Mouse (Mus musculus) megakaryocyte, embryonic 14.5 days (primary cell): ENCODE measurements at regions not wholly inside any gene's neighbourhood (a gene's known extent, or its start where the extent isn't known, plus 50 kb on each side); places are given as distances from the start of the nearest gene placed in this dataset.

Experiments used
- H3K27me3 ChIP-seq: replicated peaks from 2 replicates; pipeline ENCODE3; 2012; ENCODE audit warnings: inconsistent platforms
- H3K36me3 ChIP-seq: replicated peaks from 2 replicates; pipeline ENCODE3; 2012; ENCODE audit warnings: low read length, inconsistent platforms, mixed read lengths
- H3K4me1 ChIP-seq: 2 replicates; pipeline ENCODE4 v1.6.1; 2012; ENCODE audit warnings: inconsistent platforms
- H3K4me3 ChIP-seq: replicated peaks from 2 replicates; pipeline ENCODE3; 2012; ENCODE audit warnings: moderate library complexity, mild to moderate bottlenecking, inconsistent platforms
- H3K9me3 ChIP-seq: 2 replicates; pipeline ENCODE4 v1.6.1; 2012; ENCODE audit warnings: inconsistent platforms
- FLI1 ChIP-seq: IDR thresholded peaks from 2 replicates; pipeline ENCODE4 v1.6.1; 2012; ENCODE audit warnings: low read length, inconsistent platforms, mixed read lengths
- GATA1 ChIP-seq: IDR thresholded peaks from 3 replicates; pipeline ENCODE4 v1.6.1; 2012; ENCODE audit warnings: mixed read lengths, low read length, inconsistent platforms, borderline replicate concordance

DNA sequence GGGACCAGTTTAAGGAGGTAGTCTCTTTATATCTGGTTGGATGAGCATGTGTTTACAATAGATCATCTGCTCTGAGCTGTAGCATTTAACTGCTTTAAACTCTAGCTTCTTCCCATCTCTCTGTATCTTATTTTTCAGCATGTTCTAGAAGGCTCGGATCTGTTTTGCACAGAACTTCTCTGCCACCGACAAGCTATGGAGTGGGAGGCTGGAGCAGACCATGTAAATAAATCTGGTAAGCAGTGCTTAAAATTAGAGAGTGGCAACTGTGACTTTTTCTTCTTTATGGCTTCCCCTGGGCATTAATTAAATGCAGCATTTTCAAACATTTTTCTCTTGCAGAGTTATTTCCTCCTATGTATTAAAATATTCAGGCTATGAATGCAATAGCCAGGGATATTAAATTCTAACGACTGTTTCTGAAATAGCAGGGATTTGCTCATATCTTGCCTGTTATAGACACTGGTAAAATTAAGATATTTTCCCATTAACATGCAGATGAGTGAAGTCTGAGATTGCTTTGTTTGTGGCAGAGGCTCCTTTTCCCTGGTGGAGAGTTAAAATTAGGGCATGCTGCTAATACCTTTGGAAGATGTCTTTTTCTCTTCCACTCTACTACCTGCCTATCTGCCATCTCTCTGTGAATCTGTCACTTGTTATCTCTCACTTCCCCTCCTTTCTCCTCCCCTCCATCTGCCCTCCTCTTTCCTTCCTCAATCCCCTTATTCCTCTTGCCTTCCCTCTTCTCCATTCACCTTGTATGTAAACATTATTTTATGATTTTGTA lies 327.2 kb downstream of the Fam198b start:
- Histone ChIP-seq H3K4me1 (no peaks in the 10 kb centered on the region), H3K36me3 (no peaks in the 10 kb centered on the region), H3K27me3 (no peaks in the 10 kb centered on the region), H3K4me3 (no peak overlapping the region), H3K9me3 (no peaks in the 10 kb centered on the region)
- no peak for TF ChIP-seq FLI1
- no peak for TF ChIP-seq GATA1

- Histone ChIP-seq H3K9me3 (no peaks in the 10 kb centered on the region), H3K27me3 (no peaks in the 10 kb centered on the region), H3K36me3 (no peaks in the 10 kb centered on the region), H3K4me1 (no peaks in the 10 kb centered on the region), H3K4me3 (no peak overlapping the region)
- no peak for TF ChIP-seq FLI1
- TF ChIP-seq GATA1: no peak
Observed at GRCm38 (mm10) chr3:80248611-80249010, 364.3 kb downstream of the Fam198b start.

DNA sequence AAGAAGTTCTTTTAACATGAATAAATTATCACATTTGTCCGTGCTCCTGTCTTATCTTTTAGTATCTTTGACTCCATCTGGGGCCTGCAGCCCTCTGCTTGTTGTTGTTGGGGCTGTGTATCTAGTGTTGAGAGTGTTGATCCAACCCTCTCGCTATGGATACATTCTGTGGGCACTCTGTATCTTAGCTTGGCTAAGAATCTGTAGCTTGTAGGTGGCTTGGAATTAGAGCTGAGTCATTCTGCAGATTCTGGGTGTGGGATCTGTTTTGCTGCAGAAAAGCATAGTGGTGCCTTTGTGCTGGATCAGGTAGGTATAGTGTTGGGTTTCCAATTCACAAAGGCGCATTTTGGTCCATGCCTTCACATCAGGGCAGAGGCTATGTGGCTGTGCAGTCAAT lies 365.6 kb downstream of the Fam198b start:
- H3K9me3 ChIP-seq: no peaks in the 10 kb centered on the region
- H3K27me3 ChIP-seq: no peaks in the 10 kb centered on the region
- no peak for TF ChIP-seq FLI1
- TF ChIP-seq GATA1: no peak
- H3K4me3 ChIP-seq: no peak overlapping the region
- no peaks in the 10 kb centered on the region for H3K4me1 ChIP-seq
- H3K36me3 ChIP-seq: no peaks in the 10 kb centered on the region

- Histone ChIP-seq H3K9me3 (no peaks in the 10 kb centered on the region), H3K36me3 (no peaks in the 10 kb centered on the region), H3K4me3 (no peak overlapping the region), H3K4me1 (no peaks in the 10 kb centered on the region), H3K27me3 (no peaks in the 10 kb centered on the region)
- TF ChIP-seq FLI1: no peak
- no peak for TF ChIP-seq GATA1
Observed at GRCm38 (mm10) chr3:80255304-80255703, 371.0 kb downstream of the Fam198b start.

GRCm38 (mm10) chr3:80256383-80256782 lies 372.1 kb downstream of the Fam198b start:
- Histone ChIP-seq H3K9me3 (no peaks in the 10 kb centered on the region), H3K4me1 (no peaks in the 10 kb centered on the region), H3K27me3 (no peaks in the 10 kb centered on the region), H3K36me3 (no peaks in the 10 kb centered on the region), H3K4me3 (no peak overlapping the region)
- TF ChIP-seq GATA1 (no peak), FLI1 (no peak)

DNA sequence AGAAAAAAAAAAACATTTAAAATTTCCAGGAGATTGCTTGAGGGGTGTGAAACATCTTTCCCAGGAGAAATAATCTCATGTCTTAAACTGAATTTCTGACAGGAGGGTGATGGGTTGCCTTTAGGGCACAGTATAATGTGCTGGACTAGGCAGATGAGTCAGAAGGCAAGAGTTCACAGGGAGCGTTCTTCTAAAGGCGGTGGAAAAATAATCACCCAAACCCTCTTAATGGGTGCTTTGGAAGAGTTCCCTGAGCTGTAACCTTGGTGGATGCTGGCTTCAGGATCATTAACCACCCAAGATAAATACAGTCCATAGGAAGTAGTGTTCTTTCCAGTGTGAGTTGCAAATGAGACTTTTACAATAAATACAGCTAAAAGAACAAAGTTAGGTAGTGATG lies 378.8 kb downstream of the Fam198b start:
- H3K9me3 ChIP-seq: peaks cover 4% of the 10 kb centered on the region; the same call in 1 of the 2 replicates
- TF ChIP-seq FLI1 (no peak), GATA1 (no peak)
- H3K36me3 ChIP-seq: no peaks in the 10 kb centered on the region
- no peaks in the 10 kb centered on the region for H3K27me3 ChIP-seq
- no peaks in the 10 kb centered on the region for H3K4me1 ChIP-seq
- no peak overlapping the region for H3K4me3 ChIP-seq

- Histone ChIP-seq H3K36me3 (no peaks in the 10 kb centered on the region), H3K4me3 (no peak overlapping the region), H3K4me1 (no peaks in the 10 kb centered on the region), H3K9me3 (no peaks in the 10 kb centered on the region), H3K27me3 (no peaks in the 10 kb centered on the region)
- no peak for TF ChIP-seq FLI1
- no peak for TF ChIP-seq GATA1
Observed at GRCm38 (mm10) chr3:80284656-80285055, 400.3 kb downstream of the Fam198b start.

DNA sequence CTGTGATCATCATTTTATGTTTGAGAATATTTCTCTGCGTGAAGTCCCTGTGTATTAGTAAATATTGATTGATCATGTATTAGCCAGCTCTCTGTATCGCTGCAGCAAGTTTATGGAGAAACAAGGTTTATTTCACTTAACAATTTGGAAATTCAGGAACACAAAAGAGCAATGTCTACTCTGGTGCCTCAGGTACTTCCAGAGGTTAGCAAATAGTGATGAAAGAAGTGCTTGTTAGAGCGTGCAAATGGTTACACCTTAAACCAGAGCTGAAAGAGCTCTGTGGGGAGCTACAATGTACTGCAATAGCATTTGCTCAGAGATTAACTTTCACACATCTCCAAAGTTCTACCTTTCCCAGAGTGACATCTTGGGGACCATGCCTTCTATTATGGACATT lies 400.9 kb downstream of the Fam198b start:
- Histone ChIP-seq H3K9me3 (no peaks in the 10 kb centered on the region), H3K4me1 (no peaks in the 10 kb centered on the region), H3K27me3 (no peaks in the 10 kb centered on the region), H3K36me3 (no peaks in the 10 kb centered on the region), H3K4me3 (no peak overlapping the region)
- TF ChIP-seq GATA1 (no peak), FLI1 (no peak)

- TF ChIP-seq GATA1 (no peak), FLI1 (no peak)
- no peak overlapping the region for H3K4me3 ChIP-seq
- no peaks in the 10 kb centered on the region for H3K9me3 ChIP-seq
- no peaks in the 10 kb centered on the region for H3K4me1 ChIP-seq
- H3K36me3 ChIP-seq: no peaks in the 10 kb centered on the region
- no peaks in the 10 kb centered on the region for H3K27me3 ChIP-seq
Observed at GRCm38 (mm10) chr3:80293485-80293884, 409.2 kb downstream of the Fam198b start.

DNA sequence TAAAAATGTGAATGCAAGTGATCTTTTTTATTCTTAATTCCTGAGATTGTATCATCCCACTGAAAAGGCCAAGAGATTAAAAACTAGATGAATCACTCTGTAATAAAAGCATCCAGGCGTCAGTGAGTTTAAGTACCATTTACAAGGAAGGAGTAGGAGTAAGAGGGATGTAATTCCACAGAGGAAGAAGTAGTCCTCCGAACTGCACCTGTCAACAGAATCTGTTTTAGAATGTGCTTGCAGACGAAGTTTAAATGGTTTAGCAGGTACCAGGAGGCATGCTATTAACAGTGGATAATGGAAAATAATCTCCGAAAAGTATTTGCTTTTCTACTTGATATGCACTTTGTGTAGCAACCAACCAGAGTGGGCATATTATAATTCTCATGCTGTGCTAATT lies 423.3 kb downstream of the Fam198b start:
- TF ChIP-seq FLI1 (no peak), GATA1 (no peak)
- H3K4me3 ChIP-seq: no peak overlapping the region
- no peaks in the 10 kb centered on the region for H3K36me3 ChIP-seq
- H3K4me1 ChIP-seq: no peaks in the 10 kb centered on the region
- H3K27me3 ChIP-seq: no peaks in the 10 kb centered on the region
- H3K9me3 ChIP-seq: no peaks in the 10 kb centered on the region

GRCm38 (mm10) chr3:80309931-80310330 lies 425.6 kb downstream of the Fam198b start:
- no peak for TF ChIP-seq FLI1
- TF ChIP-seq GATA1: no peak
- Histone ChIP-seq H3K4me3 (no peak overlapping the region), H3K4me1 (no peaks in the 10 kb centered on the region), H3K27me3 (no peaks in the 10 kb centered on the region), H3K9me3 (no peaks in the 10 kb centered on the region), H3K36me3 (no peaks in the 10 kb centered on the region)
